Mouse (Mus musculus) T-helper 2 cell (primary cell): ENCODE measurements around the gene Ccdc137.

Experiments
- in situ Hi-C: fragments of 300-600 bp; cut with MboI, MseI; formaldehyde crosslinking; loops from one replicate; pipeline ENCODE4 v1.15.1; 2025; ENCODE audit warnings: high pct_unique_total_duplicates

Ccdc137 gene

DNA sequence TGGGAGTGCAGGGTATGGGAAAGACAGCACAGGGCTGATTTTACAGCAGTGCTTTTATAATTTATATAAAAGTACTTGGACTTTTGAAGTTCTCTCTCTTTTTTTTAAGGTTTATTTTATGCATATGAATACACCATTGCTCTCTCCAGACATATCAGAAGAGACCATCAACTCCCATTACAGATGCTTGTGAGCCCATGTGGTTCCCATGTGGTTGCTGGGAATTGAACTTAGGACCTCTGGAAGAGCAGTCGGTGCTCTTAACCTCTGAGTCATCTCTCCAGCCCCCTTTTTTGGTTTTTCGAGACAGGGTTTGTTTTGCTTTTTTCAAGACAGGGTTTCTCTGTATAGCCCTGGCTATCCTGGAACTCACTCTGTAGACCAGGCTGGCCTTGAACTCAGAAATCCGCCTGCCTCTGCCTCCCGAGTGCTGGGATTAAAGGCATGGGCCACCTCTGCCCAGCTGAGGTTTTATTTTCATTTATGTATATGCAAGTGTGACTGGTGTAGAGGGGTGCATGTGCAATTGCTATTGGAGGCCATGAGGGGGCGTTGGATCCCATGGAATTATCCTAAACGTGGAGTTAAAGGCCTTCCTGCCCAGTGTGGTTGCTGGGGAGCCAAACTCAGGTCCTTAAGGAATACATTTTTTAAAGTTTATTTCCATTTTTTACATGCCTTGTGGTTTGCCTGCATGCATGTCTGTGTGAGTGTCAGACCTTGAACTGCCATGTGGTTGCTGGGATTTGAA lies 1.1 kb downstream of the Ccdc137 start:
- in situ Hi-C loops = no loop called here

DNA sequence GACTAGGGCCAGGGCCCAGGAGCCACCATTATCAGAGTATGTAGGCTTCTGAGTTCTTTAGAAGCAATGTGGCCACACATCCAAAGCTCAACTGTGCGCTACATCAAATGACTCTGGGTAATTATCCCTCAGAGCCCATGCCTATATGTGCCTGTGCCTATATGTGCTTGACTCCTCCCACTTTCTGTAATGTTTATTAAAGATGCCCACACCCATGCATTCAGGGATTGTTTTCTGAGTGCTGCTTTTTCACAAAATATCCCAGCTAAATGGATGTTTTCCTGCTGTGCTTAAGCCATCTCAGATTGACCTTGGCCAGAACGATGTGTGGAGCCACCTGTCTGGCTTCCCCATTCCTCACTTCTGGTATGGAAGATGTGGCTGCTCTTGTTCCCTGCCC lies 5.6 kb downstream of the Ccdc137 start:
- in situ Hi-C loops = no loop called here

DNA sequence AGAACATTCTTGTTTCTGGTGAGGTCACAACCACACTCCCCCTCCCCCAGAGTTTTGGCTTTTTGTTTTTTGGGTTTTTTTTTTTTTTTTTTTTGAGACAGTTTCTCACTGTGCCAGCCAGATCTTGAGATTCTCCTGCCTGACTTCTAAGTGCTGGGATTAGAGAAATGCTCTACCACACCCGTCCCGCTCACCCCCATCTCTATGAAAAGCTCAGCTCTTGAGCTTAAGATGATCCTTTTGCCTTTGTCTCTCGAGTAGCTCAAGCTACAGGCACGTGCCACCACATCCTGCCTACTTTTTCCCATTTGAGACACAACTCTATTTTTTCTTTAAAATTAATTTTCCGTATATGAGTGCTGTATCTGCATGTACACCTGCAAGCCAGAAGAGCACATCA lies 6.5 kb downstream of the Ccdc137 start:
- in situ Hi-C loops = no loop called here

DNA sequence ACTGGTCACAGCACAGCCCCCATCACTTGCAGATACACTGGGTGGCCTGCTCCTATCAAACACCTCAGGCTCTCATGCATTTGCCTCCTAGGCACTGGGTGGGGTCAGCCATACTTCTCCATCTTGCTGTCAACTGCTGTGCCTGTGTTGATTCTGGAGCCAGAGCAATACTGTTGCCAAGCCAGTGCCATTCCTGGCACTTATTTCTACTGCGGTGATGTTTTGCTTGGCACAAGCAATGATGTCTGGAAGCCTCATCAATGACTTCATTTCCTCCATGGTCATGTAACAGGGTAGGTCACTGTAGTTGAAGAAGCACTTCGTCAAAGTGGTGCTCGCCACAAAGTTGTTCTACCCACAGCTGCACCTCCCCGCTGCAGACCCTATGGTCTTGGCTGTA lies 7.6 kb downstream of the Ccdc137 start:
- in situ Hi-C loops = no loop called here

DNA sequence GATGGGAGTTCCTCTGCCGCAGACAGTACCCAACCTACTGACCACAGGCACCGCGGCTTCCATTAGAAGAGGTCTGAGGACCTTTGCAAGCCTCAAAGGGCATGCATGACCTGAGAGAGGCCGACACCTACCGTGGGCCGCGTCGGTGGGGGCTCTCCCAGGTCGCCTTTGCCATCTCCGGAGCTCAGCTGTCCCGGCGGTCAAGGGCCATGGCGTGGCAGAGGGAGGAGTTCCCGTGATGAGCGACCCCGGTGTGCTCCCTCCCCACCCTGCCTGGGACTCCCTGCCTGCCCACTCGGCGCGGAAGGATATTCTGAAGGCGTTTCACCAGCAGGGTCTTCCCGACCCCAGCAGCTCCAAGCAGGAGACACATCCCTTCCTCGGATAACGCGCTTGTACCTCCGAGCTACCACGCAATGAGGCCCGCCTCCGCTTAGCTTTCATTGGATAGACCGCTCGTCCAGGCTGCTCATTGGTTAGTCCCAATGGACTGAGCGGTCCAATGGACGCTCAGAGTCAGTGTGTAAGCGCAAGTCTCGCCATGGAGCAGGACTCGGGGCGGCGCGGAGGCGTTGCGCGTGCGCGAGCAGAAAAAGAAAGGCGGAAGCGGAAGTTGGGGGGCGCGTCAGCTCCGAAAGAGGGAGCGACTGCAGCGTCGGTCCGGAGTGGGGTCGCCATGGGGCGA lies 9.3 kb downstream of the Ccdc137 start, which contains the start of gene Arl16:
Gene Arl16 (minus strand): TSS at position 557 of the 685 bp plus-strand sequence.
- in situ Hi-C loops = no loop called here

DNA sequence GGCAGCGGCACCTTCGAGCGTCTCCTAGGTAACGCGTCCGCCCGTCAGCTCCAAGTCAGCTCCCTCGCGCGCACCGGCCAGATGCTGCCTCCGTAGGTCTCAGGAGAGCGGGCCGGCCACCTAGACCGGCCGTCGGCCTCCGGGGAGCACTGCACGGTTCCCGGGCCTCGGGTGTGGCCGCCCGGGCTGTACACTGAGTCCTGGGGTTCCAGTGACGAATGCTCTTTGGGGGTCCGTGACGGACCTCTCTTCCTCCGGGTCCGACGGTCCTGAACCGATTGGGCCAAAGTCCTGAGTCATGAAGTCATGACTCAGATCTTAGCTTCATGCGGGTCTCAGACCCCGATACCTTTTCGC lies 9.8 kb downstream of the Ccdc137 start:
- in situ Hi-C loops = no loop called here

DNA sequence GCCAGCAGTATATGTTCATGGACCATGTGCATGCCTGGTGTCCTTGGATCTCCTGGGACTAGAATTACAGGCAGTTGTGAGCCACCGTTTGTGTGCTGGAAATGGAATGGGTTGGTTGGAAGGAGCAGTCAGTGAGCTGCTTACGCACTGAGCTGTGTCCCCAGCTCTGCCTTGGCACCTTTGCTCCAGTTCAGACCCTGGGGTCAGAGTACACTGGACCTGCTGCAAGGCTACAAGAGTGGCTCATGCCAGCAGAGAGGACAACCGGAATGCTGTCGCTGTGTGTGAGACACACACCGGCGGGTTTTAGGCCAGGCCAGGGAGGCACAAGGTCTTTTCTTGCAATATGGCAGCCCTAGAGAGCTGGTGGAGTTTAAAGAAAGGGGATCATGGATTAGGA lies 14.1 kb downstream of the Ccdc137 start:
- in situ Hi-C loops = no loop called here

DNA sequence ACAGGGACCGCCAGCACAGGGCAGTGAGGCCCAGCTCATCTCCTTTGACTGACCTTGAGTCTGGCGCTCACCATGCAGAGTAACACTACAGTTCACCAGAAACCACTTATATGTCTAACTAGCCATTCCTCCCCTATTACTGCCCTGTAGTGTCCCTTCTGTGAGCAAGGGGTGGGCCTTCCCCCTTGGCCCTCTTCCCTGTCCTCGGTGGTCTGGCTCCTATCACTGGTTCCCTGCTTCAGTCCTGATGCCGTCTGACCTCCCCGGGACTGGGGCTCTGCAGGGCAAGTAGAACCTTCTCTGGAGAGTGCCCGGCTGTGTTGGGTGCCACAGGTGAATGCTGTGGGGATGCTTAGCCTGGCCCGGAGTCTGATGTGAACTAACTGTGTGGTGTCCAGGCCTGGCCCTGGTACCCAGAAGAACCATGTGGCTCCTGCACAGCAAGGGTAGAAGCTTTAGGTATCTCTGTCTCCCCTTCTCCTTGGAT lies 25.6 kb downstream of the Ccdc137 start:
- in situ Hi-C loops = no loop called here

DNA sequence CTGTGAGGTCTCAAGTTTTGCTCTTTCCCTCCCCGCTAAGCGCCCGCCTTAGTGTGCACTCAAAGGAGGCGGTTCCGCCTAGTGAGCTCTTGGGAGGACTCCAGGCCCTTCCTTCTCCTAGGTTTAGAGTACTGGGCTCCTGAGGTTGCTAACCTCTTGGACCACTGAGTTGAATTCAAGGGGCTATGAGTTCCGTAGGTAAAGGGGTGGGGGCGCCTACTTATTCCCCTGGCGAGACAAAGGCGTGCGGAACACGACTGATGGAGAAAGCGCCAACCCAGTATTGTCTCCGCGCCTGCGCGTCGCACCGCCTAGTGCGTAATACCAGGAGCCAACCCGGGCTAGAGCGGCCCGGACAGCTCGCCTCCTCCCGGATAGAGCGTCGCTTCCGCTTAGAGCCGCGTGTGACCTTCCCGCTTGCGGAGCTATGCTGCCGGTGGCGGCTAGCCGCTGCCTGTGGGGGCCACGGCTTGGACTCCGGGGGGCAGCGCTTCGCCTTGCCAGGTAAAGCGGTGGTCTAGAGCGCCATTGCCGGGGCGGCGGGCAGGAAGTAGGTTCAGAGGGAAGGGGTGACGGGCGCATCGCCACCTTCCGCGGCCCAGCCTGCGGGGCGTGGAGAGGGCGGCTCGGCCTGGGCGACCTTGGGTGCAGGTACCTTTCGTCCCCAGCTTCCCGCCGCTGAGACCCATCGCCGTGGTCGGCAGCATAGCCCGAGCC lies 26.5 kb downstream of the Ccdc137 start, which contains the start of gene Mrpl12:
Gene Mrpl12 (plus strand): TSS at position 349 of the 717 bp plus-strand sequence.
- in situ Hi-C loops = no loop called here

DNA sequence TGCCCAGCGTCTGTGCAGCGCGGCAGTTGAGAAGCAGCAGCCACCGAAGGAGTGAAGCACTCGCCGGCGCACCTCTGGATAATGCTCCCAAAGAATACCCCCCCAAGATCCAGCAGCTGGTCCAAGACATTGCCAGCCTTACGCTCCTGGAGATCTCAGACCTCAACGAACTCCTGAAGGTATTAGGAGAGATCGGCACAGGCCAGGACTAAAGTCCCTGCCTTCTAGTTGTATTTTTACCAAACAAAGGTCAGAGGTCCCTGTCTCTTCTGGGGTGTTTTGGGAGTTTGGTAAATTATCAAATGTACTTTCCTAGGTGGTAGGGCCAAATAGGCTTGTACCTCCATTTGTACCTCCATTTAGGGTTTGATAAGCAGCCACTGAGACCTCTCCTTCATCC lies 27.3 kb downstream of the Ccdc137 start:
- in situ Hi-C loops = no loop called here

DNA sequence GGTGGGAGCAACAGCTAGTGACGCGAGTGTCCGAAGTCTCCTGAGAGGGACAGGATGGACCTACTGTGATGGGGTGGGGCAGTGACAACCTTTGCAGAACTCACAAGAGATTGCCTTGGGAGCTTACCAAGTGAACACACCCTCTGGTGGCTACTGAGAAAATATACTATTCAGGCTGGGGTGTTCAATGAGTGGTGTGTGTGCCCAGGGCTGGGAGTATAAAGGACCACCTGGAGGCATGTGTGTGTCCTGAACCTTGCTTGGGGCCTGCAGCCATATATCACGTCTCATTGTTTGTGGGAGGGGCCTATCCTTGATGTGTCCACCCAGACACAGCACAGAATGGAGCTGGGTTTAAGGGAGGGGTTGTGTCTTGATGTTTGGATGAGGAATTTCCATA lies 30.6 kb downstream of the Ccdc137 start:
- in situ Hi-C loops = no loop called here

DNA sequence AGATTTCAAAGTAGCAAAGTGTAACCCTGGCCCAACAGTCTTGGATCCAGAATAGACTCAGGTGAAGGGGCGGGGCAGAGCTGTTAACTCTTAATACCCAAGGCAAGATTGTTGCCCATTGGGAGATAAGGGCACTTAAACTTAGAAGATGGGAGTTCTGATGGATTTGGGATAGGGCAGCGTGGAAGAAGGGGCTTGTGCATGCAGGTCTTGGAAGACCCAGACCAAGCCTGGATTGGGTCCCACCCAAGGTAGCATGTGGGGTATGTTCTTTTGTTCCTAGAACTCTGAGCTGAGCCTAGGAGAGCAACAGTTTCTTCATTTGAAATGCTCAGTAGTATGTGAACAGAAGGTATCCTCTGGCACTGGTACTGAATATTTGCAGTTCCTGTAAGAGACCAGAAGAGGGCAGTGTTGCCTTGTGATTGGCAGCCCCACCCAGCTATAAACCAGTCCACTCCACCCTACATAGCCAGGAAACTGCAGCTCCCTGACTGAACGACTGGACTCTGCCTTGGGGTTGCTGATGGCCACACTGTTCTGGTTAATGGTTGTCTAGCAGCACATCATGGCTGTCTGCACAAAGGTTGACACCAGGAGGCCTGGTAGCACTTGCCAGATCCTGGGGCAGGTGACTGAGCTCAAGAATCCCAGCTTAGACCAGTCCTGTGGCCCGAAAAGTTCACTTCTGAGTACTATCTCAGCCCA lies 31.3 kb downstream of the Ccdc137 start:
- in situ Hi-C loops = no loop called here

DNA sequence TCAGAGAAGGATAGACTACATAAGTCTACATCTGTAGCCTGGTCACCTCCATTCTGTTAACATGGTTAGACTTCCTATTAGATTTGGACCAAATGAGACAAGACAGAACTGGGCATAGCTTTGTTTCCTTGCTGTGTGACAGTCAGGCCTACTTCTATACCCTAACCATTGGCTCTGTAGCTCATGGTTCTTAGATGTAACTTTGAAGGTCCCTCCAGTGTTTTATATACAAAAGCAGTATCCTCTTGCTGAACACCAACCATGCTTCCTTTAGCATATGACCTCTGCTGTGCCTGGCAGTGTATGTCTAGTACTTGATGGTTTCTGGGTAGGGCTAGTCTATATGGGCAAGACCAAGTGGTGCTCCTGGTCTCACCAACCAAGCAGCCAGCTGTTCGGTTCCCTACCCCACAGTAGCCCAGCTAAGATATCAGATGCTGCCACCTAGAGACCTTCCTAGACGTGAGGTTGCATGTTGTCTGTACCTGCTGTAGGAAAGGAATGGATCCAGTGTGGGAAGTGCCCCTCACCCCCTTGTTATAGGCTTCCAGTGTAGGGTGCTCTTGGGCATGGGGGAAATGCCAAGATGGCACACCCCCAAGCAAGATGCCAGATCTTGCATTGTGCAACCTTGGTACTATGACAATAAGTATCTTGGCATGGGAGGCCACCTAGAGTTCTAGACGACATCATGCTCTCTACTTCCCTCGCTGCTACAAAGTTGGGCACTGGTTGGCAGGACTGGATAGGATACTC lies 32.6 kb downstream of the Ccdc137 start:
- in situ Hi-C loops = no loop called here

DNA sequence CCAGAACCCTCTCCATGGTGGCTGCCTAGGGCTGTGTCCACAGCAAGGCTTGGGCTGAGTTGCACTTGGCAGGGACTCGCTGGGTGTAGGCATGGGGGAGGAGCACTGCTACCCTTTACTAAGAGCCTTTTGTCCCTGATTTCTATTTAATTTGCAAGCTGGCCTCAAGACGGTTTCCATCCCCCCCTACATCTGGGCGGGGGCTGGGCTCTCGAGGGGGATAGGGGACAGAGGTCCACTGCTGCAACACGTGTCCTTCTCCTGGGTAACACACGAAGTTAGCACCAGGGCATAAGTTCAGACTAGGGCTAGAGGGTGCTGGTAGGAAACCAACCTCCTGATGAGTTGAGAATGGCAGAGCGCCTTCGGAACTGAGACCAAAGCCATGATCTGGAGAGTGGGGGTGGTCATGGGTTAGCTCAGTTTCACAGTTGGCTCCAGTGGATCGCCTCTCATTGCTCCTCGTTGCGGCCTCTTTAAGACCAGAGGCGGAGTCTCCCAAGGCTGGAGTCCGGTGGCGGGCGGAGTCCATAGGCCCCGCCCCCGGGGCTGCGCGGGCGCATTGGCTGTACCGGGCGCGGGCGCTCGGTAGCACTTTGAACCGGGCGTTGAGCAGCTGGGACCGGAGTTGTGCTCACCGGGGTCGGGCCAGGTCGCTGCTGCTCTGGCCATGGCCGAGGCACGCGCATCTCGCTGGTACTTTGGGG lies 33.6 kb downstream of the Ccdc137 start, which contains the start of gene Slc25a10:
Gene Slc25a10 (plus strand): TSS at position 524 of the 707 bp plus-strand sequence.
- in situ Hi-C loops = no loop called here

DNA sequence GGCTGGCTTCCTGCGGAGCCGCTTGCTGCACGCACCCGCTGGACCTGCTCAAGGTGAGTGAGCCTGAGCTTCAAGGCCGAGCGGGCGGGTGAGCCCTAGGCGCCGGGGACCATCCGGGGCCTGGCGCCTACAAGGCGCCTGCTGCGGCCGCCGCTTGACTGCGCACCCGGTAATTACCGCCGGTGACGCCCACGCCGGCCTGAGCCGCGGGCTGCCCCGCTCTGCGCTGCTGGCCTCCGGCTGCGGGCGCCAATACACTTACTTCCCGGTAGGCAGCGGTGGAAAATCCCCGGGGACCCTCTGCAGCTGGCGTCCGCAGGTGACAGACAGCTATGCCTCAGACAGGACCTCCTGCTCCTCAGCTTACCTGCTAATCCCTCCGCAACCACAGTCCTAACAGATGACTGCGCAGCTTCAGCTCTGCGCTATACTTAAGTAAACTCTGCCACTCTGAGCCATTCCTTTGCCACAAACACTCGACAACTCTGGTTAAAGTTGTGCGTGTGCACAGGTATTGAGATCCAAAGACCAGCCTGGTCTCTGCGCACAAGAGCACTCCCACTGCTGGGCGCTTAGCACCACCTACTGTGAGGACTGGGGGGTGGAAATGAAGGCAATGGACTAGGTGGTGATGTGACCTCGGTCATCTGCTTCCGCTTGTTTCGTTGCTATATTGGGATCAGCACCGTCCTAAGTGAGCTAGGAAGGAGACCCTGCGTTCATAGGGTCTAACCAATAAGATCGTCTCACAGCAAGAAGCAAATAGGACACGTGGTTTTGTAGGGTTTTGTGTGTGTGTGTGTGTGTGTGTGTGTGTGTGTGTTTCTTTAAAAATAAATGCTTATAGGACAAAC lies 34.3 kb downstream of the Ccdc137 start:
- in situ Hi-C loops = no loop called here

DNA sequence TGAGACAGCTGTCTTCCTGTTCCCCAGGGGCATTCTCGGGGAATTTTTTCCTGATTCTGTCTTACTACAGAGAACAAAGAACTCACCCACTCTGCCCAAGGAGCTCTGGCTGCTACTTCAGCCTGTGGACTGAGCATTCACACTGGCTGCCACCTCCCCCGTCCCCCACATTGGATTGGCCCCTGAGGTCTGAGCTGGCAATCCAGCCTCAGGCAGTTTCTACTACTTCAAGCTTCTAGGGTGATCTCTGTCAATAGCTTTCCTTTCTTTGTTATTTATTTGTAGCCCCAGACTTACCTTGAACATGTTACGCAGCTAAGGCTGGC lies 34.9 kb downstream of the Ccdc137 start:
- in situ Hi-C loops = no loop called here

DNA sequence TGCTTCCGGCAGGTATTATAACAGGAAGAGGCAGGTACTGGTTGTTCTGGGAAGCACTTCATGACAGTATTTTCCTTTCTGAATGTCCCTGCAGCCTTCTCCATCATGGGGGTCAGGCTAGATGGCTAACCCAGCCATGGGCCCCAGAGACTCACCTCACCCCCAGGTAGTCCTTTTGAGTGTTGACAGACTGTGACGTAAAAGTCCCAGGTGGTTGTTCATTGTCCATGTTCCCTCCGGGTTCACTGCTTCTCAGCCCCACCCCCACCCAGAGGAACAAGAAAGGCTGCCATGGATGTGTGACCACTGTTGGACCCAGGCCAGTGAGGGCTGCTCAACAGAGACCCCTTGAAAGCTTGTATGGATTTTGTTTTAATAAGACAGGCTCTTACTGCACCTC lies 35.4 kb downstream of the Ccdc137 start:
- in situ Hi-C loops = no loop called here

DNA sequence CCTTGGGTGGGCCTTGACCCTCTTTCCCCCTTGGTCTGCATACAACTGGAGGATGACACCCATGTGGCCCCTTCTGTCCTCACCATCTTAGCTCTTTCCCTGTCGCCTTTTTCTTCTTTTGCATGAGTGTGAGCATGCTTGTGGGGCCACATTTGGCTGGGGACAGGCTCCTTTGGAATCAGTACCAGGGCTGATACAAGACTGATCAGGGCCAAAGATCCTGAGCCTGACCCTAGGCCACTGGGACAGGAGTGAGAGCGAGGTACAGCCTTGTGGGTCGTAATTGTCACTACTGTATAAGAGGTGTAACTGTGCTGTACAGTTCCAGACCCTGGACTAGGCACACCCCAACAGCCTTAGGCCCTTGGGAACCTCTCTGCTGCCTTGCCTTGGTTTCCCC lies 36.0 kb downstream of the Ccdc137 start:
- in situ Hi-C loops = no loop called here

DNA sequence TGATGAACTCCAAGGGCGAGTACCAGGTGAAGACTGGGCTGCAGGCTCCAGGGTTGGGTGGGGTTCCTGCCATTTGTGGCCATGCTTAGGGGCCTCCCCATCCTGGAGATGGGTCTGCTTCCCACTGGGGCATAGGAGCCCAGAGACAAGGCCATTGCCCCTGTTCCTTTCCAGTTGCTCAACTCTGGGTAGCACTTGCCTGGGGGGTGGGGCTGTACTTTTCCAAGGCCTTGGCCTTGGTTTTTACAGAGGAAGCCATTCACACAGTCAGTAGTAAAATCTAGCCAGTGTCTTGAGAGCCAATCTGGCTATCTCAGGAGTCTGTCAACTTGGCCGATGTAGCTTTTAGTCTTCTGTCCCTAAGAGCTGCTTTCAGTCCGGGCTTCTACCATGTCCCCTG lies 39.5 kb downstream of the Ccdc137 start:
- in situ Hi-C loops = no loop called here

DNA sequence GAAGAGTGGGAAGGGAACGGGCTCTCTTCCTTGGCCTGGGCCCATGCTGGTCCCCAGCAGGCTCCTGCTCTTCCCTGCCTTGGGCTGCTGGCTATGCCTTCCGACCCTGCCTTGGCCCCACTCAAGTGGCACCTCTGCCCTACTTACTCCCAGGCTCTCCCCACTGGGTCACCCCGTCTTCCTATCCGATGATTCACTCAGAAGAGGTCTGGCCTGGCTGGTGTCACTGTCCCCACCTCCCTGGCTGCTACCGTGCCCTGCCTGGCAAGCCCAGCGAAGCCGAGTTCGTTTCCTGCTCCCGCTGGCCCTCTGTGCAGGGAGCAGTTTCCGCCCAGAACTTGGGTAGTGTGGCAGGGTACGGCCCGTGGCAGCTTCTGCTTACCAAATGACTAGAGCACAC lies 40.3 kb downstream of the Ccdc137 start:
- in situ Hi-C loops = no loop called here
